Mouse (Mus musculus) gastrocnemius, postnatal 10 days (tissue): Measurements from ENCODE around the gene Perm1. TPM values are rescaled to one million over a fixed set of nuclear protein-coding genes. Genes with fewer than 3 reads are reported as not detected.

Experiments used
- DNase-seq: peaks from one replicate; pipeline ENCODE4 v3.0.0; 2021; ENCODE audit warnings: mixed read lengths
- long read RNA-seq, 2 experiments: library from polyadenylated mRNA; stranded (forward); transcript quantifications; one replicate each; pipeline ENCODE4 v2.0.0; 2021
- total RNA-seq, 2 experiments: library from RNA; stranded (reverse); gene quantifications; 2 replicates each; pipeline ENCODE4 v1.2.3; 2021

Gene Perm1
- 10 to 100 TPM; 41.4 to 50.3 TPM for total RNA-seq
- long read RNA-seq, experiment 1, transcript Perm1-201 (4 exons, 3,901 nt), result major isoform, 34 of 52 reads
- long read RNA-seq, experiment 1, partial matches to known transcripts, result 16 of 52 reads
- long read RNA-seq, experiment 1, other reads (novel, unspliced or antisense), result 2 of 52 reads
- long read RNA-seq, experiment 2, transcript Perm1-201 (4 exons, 3,901 nt), result major isoform, 33 of 50 reads
- long read RNA-seq, experiment 2, partial matches to known transcripts, result 16 of 50 reads
- long read RNA-seq, experiment 2, other reads (novel, unspliced or antisense), result 1 of 50 reads

GRCm38 (mm10) chr4:156215649-156216048 is at the start of gene Perm1:
Gene Perm1 (plus strand): TSS chr4:156215868.
- peak; percentile 79 for DNase-seq

GRCm38 (mm10) chr4:156166477-156166876 is 49.2 kb upstream of the Perm1 start:
- no peak for DNase-seq

- DNase-seq, result no peak
Measured at GRCm38 (mm10) chr4:156168611-156169010, 47.1 kb upstream of the Perm1 start.

- no peak for DNase-seq
Measured at GRCm38 (mm10) chr4:156169129-156169528, 46.5 kb upstream of the Perm1 start.

GRCm38 (mm10) chr4:156171828-156172227 is 43.8 kb upstream of the Perm1 start:
- no peak for DNase-seq

GRCm38 (mm10) chr4:156177630-156178029 is 38.0 kb upstream of the Perm1 start:
- no peak for DNase-seq

- DNase-seq, result no peak
Measured at GRCm38 (mm10) chr4:156183747-156184146, 31.9 kb upstream of the Perm1 start.

GRCm38 (mm10) chr4:156184291-156184954 is 31.2 kb upstream of the Perm1 start:
- DNase-seq, result no peak

- DNase-seq, result no peak
Measured at GRCm38 (mm10) chr4:156185456-156185949, 30.2 kb upstream of the Perm1 start.

GRCm38 (mm10) chr4:156185950-156186850 is 29.5 kb upstream of the Perm1 start:
- no peak for DNase-seq

GRCm38 (mm10) chr4:156188162-156188810 is 27.4 kb upstream of the Perm1 start:
- DNase-seq, result no peak

GRCm38 (mm10) chr4:156188811-156189323 is 26.8 kb upstream of the Perm1 start:
- DNase-seq, result no peak

- DNase-seq, result no peak
Measured at GRCm38 (mm10) chr4:156192421-156193199, 23.1 kb upstream of the Perm1 start.

GRCm38 (mm10) chr4:156193200-156193590 is 22.5 kb upstream of the Perm1 start:
- no peak for DNase-seq

GRCm38 (mm10) chr4:156193906-156194305 is 21.8 kb upstream of the Perm1 start:
- no peak for DNase-seq

GRCm38 (mm10) chr4:156194346-156194745 is 21.3 kb upstream of the Perm1 start:
- no peak for DNase-seq

- DNase-seq, result peak; percentile 52
Measured at GRCm38 (mm10) chr4:156195927-156196870, 19.5 kb upstream of the Perm1 start.

GRCm38 (mm10) chr4:156197131-156197828 is 18.4 kb upstream of the Perm1 start, which contains the start of gene Agrn:
Gene Agrn (minus strand): TSS chr4:156197488.
- peak; percentile 76 for DNase-seq

- DNase-seq, result peak; percentile 92
Measured at GRCm38 (mm10) chr4:156197829-156198205, 17.9 kb upstream of the Perm1 start.
